Mouse (Mus musculus): Measurements from ENCODE around the gene Zfp213.
"Not testable (repeated sequence)": the region's sequence is repeated elsewhere in the genome, so short reads cannot be mapped to it uniquely, and the experiment has no call there.

Zfp213 gene

GRCm38 (mm10) chr17:23544766-23545165, 19.3 kb downstream of the Zfp213 start:
- no peak for DNase-seq (ENCODE audit: low spot score in 2 of 2)

GRCm38 (mm10) chr17:23543983-23544382, 20.1 kb downstream of the Zfp213 start:
- DNase-seq (ENCODE audit: low spot score in 2 of 2): no peak

DNA sequence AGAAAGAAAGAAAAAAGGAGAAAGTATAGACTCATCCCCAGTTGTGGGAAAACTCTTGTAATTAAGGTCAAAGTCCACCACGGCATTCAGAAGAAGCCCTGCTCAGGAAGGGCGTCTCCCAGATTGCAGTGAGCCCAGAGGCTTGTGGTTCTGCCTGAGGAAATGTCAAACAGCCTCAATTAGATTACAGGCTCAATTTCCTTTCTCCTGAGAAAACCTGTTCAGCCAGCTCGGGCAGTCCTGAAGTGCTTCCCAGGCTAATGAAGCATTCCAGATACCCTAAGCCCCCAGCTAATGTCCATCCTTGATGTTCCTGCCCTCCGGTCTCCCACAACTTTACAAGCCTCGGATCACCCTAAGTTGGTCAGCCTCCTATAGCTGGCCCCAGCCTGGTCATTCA, 20.7 kb downstream of the Zfp213 start:
- no peak for DNase-seq (ENCODE audit: low spot score in 2 of 2)

GRCm38 (mm10) chr17:23542835-23543234, 21.2 kb downstream of the Zfp213 start:
- no peak for DNase-seq (ENCODE audit: low spot score in 2 of 2)

GRCm38 (mm10) chr17:23542004-23542720, 21.9 kb downstream of the Zfp213 start:
- no peak for DNase-seq (ENCODE audit: low spot score in 2 of 2)

GRCm38 (mm10) chr17:23540605-23541475, 23.2 kb downstream of the Zfp213 start:
- DNase-seq (ENCODE audit: low spot score in 2 of 2): no peak

DNA sequence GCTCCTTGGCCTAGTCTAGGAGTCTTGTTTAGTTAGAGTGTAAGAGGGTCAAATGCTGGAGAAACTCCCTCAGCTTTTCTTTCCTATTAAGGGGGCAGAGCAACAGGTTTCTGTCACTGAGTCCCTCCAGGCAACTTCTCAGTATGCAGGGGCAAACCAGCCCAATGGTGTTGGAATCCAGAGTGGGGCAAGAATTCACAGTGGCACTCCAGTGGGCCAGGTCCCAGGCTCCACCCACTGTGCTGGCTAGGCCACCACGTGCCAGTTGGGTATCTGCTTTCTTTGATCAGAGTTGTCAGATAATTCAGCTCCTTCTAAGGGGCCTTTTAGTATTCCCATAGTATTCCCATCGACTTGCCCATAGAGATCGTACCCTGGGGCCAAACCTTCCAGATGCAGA, 23.9 kb downstream of the Zfp213 start:
- no peak for DNase-seq (ENCODE audit: low spot score in 2 of 2)

DNA sequence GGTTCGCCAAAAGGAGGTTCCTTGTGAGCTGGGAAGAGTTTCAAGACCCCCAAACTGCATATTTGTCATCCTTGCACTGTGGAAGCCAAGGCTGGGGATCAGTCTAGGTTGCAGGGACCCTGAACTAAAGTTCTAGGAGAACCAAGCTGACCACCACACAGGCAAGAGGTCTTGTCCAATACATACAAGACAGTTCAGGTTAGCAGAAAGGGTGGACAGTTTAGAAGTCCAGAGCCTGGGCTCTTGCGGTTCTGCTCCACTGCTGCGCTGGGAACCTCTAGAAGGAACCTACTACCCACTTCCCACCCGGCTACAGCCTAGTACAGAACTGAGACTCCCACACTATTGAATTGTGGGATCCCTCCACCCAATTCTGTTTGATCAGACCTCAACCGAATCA, 24.4 kb downstream of the Zfp213 start:
- DNase-seq (ENCODE audit: low spot score in 2 of 2): no peak

- DNase-seq (ENCODE audit: low spot score in 2 of 2): no peak
Measured at GRCm38 (mm10) chr17:23538299-23539015, 25.6 kb downstream of the Zfp213 start.

- no peak for DNase-seq (ENCODE audit: low spot score in 2 of 2)
Measured at GRCm38 (mm10) chr17:23537554-23538255, 26.3 kb downstream of the Zfp213 start.

GRCm38 (mm10) chr17:23535046-23535788, 28.8 kb downstream of the Zfp213 start:
- DNase-seq (ENCODE audit: low spot score in 2 of 2): not testable (repeated sequence)

DNA sequence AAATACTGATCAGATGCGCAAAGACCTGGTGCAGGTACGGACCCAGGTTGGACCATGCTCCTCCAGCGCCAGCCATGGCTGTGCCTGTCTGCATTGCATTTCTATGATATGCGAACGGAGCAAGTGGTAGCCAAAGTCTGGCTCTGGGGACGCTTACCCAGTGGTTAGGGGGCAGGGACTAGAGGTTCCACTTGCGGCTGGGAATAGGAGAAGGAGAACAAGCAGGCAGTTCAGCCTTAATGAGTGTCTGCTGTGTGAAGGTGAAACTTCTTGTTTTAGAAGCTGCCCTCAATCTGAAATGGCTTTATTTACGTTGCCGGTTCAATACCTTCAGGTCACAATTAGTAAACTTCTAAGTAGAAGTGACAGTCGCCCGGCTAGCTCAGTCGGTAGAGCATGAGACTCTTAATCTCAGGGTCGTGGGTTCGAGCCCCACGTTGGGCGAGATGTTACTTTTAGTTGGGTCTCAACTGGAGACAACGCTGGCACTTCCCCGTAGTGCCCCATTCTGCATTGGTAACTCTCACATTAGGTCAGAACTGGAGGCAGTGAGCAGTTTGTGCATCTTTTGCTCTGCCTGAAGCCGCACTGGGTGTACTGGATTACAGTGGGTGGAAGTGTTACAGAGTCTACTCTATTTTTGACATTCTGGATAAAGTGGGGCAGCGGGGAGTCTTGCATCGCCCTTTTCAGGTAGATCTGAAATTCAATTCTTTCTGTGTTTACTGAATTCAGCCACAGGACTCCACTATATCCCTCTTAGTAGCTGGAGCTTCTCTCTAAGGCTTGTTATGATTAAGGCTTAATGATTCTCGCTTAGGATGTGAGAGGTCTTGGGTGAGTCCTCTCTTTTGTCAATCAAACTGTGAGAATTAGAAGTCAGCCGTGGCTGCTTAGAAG, 30.2 kb downstream of the Zfp213 start:
- DNase-seq (ENCODE audit: low spot score in 2 of 2): not testable (repeated sequence)

- not testable (repeated sequence) for DNase-seq (ENCODE audit: low spot score in 2 of 2)
Measured at GRCm38 (mm10) chr17:23531408-23531807, 32.6 kb downstream of the Zfp213 start.

- not testable (repeated sequence) for DNase-seq (ENCODE audit: low spot score in 2 of 2)
Measured at GRCm38 (mm10) chr17:23522941-23523732, 40.9 kb downstream of the Zfp213 start.

DNA sequence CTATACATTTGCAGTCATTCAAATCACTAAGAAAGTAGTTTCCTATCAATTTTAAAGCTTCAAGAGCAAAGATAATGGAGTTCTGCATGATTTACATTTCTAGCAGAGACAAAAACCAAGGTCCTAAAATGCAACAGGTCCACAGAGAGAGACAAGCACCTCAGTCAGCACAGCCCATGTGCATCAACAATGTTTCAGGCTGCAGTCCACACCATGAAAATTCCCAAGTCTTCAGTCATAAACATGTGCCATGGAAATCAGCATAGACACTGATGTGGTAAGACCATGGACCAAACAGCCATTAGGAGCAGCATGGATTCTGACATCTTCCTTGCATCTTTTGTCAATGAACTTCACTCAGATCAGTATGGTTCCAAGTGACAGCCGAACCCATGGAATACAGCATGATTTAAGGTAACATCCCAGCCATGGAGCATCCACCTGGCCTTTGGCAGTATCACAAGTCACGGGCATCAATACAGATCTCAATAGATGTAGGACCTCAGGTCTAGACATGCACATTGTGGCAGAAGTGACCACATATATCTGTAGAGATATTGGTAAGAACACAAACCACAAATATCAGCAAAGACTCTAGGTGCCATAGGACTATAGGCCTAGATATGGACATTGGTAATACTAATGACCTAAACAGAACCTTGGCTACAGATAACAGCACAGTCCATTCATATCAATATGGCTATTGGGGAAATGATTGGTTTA, 45.2 kb downstream of the Zfp213 start:
- DNase-seq (ENCODE audit: low spot score in 2 of 2): no peak
